Mouse (Mus musculus): ENCODE results near the gene Bax. TPM values are rescaled to one million over a fixed set of nuclear protein-coding genes. Genes with fewer than 3 reads are reported as not detected.

The Bax gene
- 190 and 212 TPM in 2 replicates for polyA plus RNA-seq (2014; fragmentation: Nextera tagmentation; extraction: Ambion mirVana)

- Histone ChIP-seq H3K9ac (ENCODE audit: low read depth, low read length) (peak within 1 kb of the TSS; percentile 79), H3K36me3 (ENCODE audit: control insufficient read depth, insufficient read depth, low read length) (peaks cover 17% of the 10 kb centered on the region), H3K4me2 (peak within 1 kb of the TSS; percentile 88), H3K27me3 (replicated peaks; ENCODE audit: control insufficient read depth, insufficient read depth, low read length) (no peaks in the 10 kb centered on the region), H3K27ac (ENCODE audit: low read depth, low read length) (peak within 1 kb of the TSS; percentile 65), H3K4me1 (replicated peaks; ENCODE audit: control insufficient read depth, insufficient read depth, low read length) (peaks cover 17% of the 10 kb centered on the region), H3K4me3 (ENCODE audit: low read depth, low read length) (peak within 1 kb of the TSS; percentile 82), H3K9me3 (ENCODE audit: control insufficient read depth, low read length) (no peaks in the 10 kb centered on the region)
- under 1% methylated on average over 56 of the region's 58 CpGs for WGBS
- ATAC-seq (replicated peaks; ENCODE audit: low FRiP score) (peak; percentile 74), DNase-seq (ENCODE audit: low spot score) (peak; percentile 92)
Measured at GRCm38 (mm10) chr7:45466283-45467089, at the start of gene Bax. TSS of gene Bax (minus strand) at chr7:45466898.

- peak overlapping the region; percentile 46 for H3K9ac ChIP-seq (ENCODE audit: low read depth, low read length)
- H3K36me3 ChIP-seq (ENCODE audit: control insufficient read depth, insufficient read depth, low read length) = no peaks in the 10 kb centered on the region
- H3K4me3 ChIP-seq (ENCODE audit: low read depth, low read length) = peak overlapping the region; percentile 18
- peaks cover 29% of the 10 kb centered on the region for H3K4me1 ChIP-seq (replicated peaks; ENCODE audit: control insufficient read depth, insufficient read depth, low read length)
- no peaks in the 10 kb centered on the region for H3K27me3 ChIP-seq (replicated peaks; ENCODE audit: control insufficient read depth, insufficient read depth, low read length)
- H3K9me3 ChIP-seq (ENCODE audit: control insufficient read depth, low read length) = no peaks in the 10 kb centered on the region
- WGBS = 17% methylated on average over 16 of the region's 16 CpGs
- peak overlapping the region; percentile 59 for H3K4me2 ChIP-seq
- peak overlapping the region; percentile 77 for H3K27ac ChIP-seq (ENCODE audit: low read depth, low read length)
- peak; percentile 67 for DNase-seq (ENCODE audit: low spot score)
- peak; percentile 85 for ATAC-seq (replicated peaks; ENCODE audit: low FRiP score)
Measured at GRCm38 (mm10) chr7:45515436-45515835, 48.7 kb upstream of the Bax start.

DNA sequence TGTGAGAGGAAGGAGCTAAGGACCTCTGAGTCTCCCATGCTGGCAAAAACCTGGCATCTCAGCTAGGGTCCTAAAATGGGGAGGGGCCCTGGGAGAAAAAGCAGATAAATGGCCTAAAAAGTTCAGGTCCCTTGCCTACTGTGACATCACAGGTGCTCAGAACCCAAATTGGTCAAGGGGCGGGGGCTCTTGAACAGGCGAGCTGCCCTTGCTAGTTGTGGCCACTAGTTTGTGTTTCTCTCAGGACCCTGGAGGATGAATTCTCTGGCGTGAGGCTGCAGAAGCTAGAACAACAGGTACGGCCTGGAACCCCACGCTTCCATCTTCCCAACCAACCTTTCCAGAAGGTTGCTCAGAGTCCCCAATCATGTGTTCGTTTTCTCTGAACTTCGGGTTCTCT lies 47.7 kb upstream of the Bax start:
- 86% methylated on average over 7 of the region's 7 CpGs for WGBS

DNA sequence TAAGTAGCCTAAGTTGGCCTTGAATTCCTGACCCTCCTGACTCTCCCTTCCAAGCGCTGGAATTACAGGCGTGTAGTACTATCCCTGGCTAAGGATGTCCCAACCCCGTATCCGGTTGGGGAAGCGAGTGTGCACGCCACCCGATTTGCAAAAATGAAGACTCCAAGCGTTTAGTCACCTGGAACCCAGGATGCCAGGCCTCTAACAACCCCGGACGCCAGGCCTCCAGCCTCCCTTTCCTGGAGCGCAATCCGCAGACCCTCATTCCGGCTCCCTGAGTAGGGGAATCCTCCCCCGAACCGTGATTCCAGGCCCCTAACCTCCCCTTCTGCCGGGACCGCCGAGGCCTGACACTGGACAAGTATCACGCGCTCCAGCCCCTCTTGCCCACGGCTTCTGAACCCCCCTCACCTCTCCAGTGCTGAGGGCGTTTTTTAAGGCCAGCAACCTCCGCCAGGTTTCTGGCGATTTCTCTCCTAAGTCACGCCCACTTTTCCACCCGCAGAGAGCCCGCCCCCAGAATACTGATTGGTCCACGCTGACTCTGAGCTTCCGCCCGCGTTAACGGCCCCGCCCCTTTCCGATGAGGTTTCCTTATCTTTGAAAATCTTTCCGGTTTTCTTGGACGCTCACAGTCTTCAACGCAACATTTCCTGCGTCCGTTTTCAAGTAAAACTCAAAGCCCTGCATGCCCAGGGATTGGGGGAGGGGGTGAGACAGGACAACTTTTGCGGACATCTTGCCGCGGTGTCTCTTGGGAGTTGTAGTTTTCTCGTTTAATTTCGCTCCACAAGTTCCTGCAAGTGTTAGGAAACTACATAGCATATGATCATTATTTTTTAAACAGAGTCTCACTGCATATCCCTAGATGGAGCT lies 43.5 kb upstream of the Bax start, which contains the start of gene Nucb1:
Nucb1 (minus strand) TSS at position 495 of the 876 bp plus-strand sequence.
- Histone ChIP-seq H3K4me1 (replicated peaks; ENCODE audit: control insufficient read depth, insufficient read depth, low read length) (peaks cover 24% of the 10 kb centered on the region), H3K4me3 (ENCODE audit: low read depth, low read length) (peak within 1 kb of the TSS; percentile 67), H3K27me3 (replicated peaks; ENCODE audit: control insufficient read depth, insufficient read depth, low read length) (no peaks in the 10 kb centered on the region), H3K4me2 (peak within 1 kb of the TSS; percentile 99), H3K9ac (ENCODE audit: low read depth, low read length) (peak within 1 kb of the TSS; percentile 72), H3K36me3 (ENCODE audit: control insufficient read depth, insufficient read depth, low read length) (peaks cover 6% of the 10 kb centered on the region; the same call in 1 of the 2 replicates), H3K27ac (ENCODE audit: low read depth, low read length) (peak within 1 kb of the TSS; percentile 84), H3K9me3 (ENCODE audit: control insufficient read depth, low read length) (no peaks in the 10 kb centered on the region)
- WGBS = under 1% methylated on average over 44 of the region's 44 CpGs
- DNase-seq (ENCODE audit: low spot score) (peak; percentile 95), ATAC-seq (replicated peaks; ENCODE audit: low FRiP score) (peak; percentile 76)

More for the DNA sequence above, 47.7 kb upstream of the Bax start:
- no peaks in the 10 kb centered on the region for H3K27me3 ChIP-seq (replicated peaks; ENCODE audit: control insufficient read depth, insufficient read depth, low read length)
- DNase-seq (ENCODE audit: low spot score) (no peak), ATAC-seq (replicated peaks; ENCODE audit: low FRiP score) (no peak)
- peak overlapping the region; percentile 77; the same call in 1 of the 2 replicates for H3K27ac ChIP-seq (ENCODE audit: low read depth, low read length)
- H3K9ac ChIP-seq (ENCODE audit: low read depth, low read length) = no peak overlapping the region
- no peak overlapping the region; the same call in 1 of the 2 replicates for H3K4me2 ChIP-seq
- no peak overlapping the region for H3K4me3 ChIP-seq (ENCODE audit: low read depth, low read length)
- no peaks in the 10 kb centered on the region for H3K9me3 ChIP-seq (ENCODE audit: control insufficient read depth, low read length)
- peaks cover 25% of the 10 kb centered on the region for H3K4me1 ChIP-seq (replicated peaks; ENCODE audit: control insufficient read depth, insufficient read depth, low read length)
- H3K36me3 ChIP-seq (ENCODE audit: control insufficient read depth, insufficient read depth, low read length) = no peaks in the 10 kb centered on the region

- ATAC-seq (replicated peaks; ENCODE audit: low FRiP score) = peak; percentile 21
- H3K9me3 ChIP-seq (ENCODE audit: control insufficient read depth, low read length) = no peaks in the 10 kb centered on the region
- H3K4me3 ChIP-seq (ENCODE audit: low read depth, low read length) = peak overlapping the region; percentile 67
- no peak for DNase-seq (ENCODE audit: low spot score)
- peaks cover 6% of the 10 kb centered on the region; the same call in 1 of the 2 replicates for H3K36me3 ChIP-seq (ENCODE audit: control insufficient read depth, insufficient read depth, low read length)
- no peaks in the 10 kb centered on the region for H3K27me3 ChIP-seq (replicated peaks; ENCODE audit: control insufficient read depth, insufficient read depth, low read length)
- 25% methylated on average over 19 of the region's 19 CpGs for WGBS
- H3K27ac ChIP-seq (ENCODE audit: low read depth, low read length) = peak overlapping the region; percentile 84
- H3K4me1 ChIP-seq (replicated peaks; ENCODE audit: control insufficient read depth, insufficient read depth, low read length) = peaks cover 18% of the 10 kb centered on the region
- peak overlapping the region; percentile 99 for H3K4me2 ChIP-seq
- peak overlapping the region; percentile 72 for H3K9ac ChIP-seq (ENCODE audit: low read depth, low read length)
Measured at GRCm38 (mm10) chr7:45509181-45509882, 42.6 kb upstream of the Bax start.

DNA sequence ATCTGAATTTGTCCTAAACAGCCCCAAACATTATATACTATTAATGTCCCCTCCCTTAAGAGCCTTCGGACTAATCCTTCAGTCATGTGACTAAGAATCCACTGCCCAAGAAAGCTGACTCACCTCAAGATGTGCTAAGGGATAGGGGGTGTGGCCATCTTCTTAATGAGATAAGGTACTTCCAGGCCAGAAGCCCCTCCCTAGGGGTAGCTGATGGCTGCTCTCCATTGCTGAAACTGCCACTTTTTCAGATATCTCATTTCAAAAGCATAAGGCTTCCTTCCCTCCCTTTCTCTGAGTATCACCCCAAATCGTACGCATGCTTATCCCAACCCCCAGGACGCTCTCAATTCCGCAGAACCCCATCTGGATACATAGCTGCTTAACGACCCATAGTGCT lies 41.9 kb upstream of the Bax start:
- Histone ChIP-seq H3K4me2 (peak overlapping the region; percentile 99), H3K9me3 (ENCODE audit: control insufficient read depth, low read length) (no peaks in the 10 kb centered on the region), H3K36me3 (ENCODE audit: control insufficient read depth, insufficient read depth, low read length) (peaks cover 6% of the 10 kb centered on the region; the same call in 1 of the 2 replicates), H3K4me3 (ENCODE audit: low read depth, low read length) (peak overlapping the region; percentile 67), H3K27me3 (replicated peaks; ENCODE audit: control insufficient read depth, insufficient read depth, low read length) (no peaks in the 10 kb centered on the region), H3K27ac (ENCODE audit: low read depth, low read length) (peak overlapping the region; percentile 84), H3K9ac (ENCODE audit: low read depth, low read length) (peak overlapping the region; percentile 72), H3K4me1 (replicated peaks; ENCODE audit: control insufficient read depth, insufficient read depth, low read length) (peaks cover 18% of the 10 kb centered on the region)
- 58% methylated on average over 6 of the region's 6 CpGs for WGBS
- DNase-seq (ENCODE audit: low spot score) = no peak
- peak; percentile 83 for ATAC-seq (replicated peaks; ENCODE audit: low FRiP score)

GRCm38 (mm10) chr7:45507583-45507982 lies 40.9 kb upstream of the Bax start:
- 90% methylated on average over 6 of the region's 6 CpGs for WGBS
- H3K27ac ChIP-seq (ENCODE audit: low read depth, low read length) = no peak overlapping the region; the same call in 1 of the 2 replicates
- no peak overlapping the region for H3K9ac ChIP-seq (ENCODE audit: low read depth, low read length)
- H3K4me2 ChIP-seq = no peak overlapping the region; the same call in 1 of the 2 replicates
- H3K27me3 ChIP-seq (replicated peaks; ENCODE audit: control insufficient read depth, insufficient read depth, low read length) = no peaks in the 10 kb centered on the region
- no peaks in the 10 kb centered on the region for H3K9me3 ChIP-seq (ENCODE audit: control insufficient read depth, low read length)
- DNase-seq (ENCODE audit: low spot score) = no peak
- no peak for ATAC-seq (replicated peaks; ENCODE audit: low FRiP score)
- peaks cover 12% of the 10 kb centered on the region; the same call in 1 of the 2 replicates for H3K36me3 ChIP-seq (ENCODE audit: control insufficient read depth, insufficient read depth, low read length)
- H3K4me3 ChIP-seq (ENCODE audit: low read depth, low read length) = no peak overlapping the region
- peaks cover 18% of the 10 kb centered on the region for H3K4me1 ChIP-seq (replicated peaks; ENCODE audit: control insufficient read depth, insufficient read depth, low read length)

DNA sequence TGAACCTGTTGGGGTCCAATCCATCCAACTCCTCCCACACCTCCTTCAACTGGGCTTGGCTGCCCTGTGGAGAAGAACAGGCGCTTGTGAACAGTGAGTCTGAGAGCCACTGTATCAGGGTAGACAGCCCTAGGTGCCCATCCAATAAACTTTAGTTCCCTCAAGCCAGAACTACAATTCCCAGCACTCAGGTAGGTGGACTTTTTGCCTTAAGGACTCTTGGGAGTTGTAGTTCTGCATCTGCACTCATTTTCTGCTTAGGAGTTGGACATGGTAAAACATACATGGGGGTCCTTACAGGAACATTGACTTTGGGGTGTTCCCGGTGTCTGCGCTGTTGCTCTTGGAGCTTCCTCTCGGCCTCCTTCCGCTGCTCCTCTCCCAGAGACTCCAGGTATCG lies 31.7 kb upstream of the Bax start:
- H3K27ac ChIP-seq (ENCODE audit: low read depth, low read length) = no peak overlapping the region
- no peak overlapping the region for H3K4me2 ChIP-seq
- H3K9me3 ChIP-seq (ENCODE audit: control insufficient read depth, low read length) = no peaks in the 10 kb centered on the region
- DNase-seq (ENCODE audit: low spot score) = no peak
- H3K36me3 ChIP-seq (ENCODE audit: control insufficient read depth, insufficient read depth, low read length) = peaks cover 50% of the 10 kb centered on the region
- no peak for ATAC-seq (replicated peaks; ENCODE audit: low FRiP score)
- 92% methylated on average over 6 of the region's 6 CpGs for WGBS
- no peak overlapping the region for H3K9ac ChIP-seq (ENCODE audit: low read depth, low read length)
- no peak overlapping the region for H3K4me3 ChIP-seq (ENCODE audit: low read depth, low read length)
- H3K27me3 ChIP-seq (replicated peaks; ENCODE audit: control insufficient read depth, insufficient read depth, low read length) = no peaks in the 10 kb centered on the region
- no peaks in the 10 kb centered on the region for H3K4me1 ChIP-seq (replicated peaks; ENCODE audit: control insufficient read depth, insufficient read depth, low read length)
